Mouse (Mus musculus) forebrain, postnatal 0 days (tissue): ENCODE measurements around the gene Eno1. TPM values are rescaled to one million over a fixed set of nuclear protein-coding genes. Genes with fewer than 3 reads are reported as not detected.

Source experiments
- ATAC-seq: fragments of 200-750 bp; cut with Nextera tagmentation; 2 replicates; pipeline ENCODE4 v1.8.0; 2017; ENCODE audit warnings: mild to moderate bottlenecking, moderate library complexity
- DNase-seq: peaks from one replicate; pipeline ENCODE4 v3.0.0-alpha.2; 2015
- H3K27ac ChIP-seq: fragments of 300-500 bp; sonication (generic); 2 replicates; pipeline ENCODE4 v1.5.1; 2014; ENCODE audit warnings: low read depth, mild to moderate bottlenecking, antibody characterized with exemption, low read length, moderate library complexity, mixed read lengths
- H3K27me3 ChIP-seq: fragments of 300-500 bp; sonication (generic); 2 replicates; pipeline ENCODE4 v1.6.1; 2014; ENCODE audit warnings: mild to moderate bottlenecking, low read length, mixed read lengths; ENCODE audit not compliant: insufficient read depth
- H3K36me3 ChIP-seq: fragments of 300-500 bp; sonication (generic); 2 replicates; pipeline ENCODE4 v1.6.1; 2014; ENCODE audit warnings: mild to moderate bottlenecking, moderate library complexity; ENCODE audit not compliant: insufficient read depth
- H3K4me1 ChIP-seq: fragments of 300-500 bp; sonication (generic); 2 replicates; pipeline ENCODE4 v1.6.1; 2014; ENCODE audit warnings: antibody characterized with exemption; ENCODE audit not compliant: insufficient read depth
- H3K4me2 ChIP-seq: fragments of 300-500 bp; sonication (generic); 2 replicates; pipeline ENCODE4 v1.6.1; 2014; ENCODE audit warnings: low read depth, mild to moderate bottlenecking, moderate library complexity
- H3K4me3 ChIP-seq: fragments of 300-500 bp; sonication (generic); 2 replicates; pipeline ENCODE4 v1.5.1; 2014; ENCODE audit warnings: low read depth, low read length, mixed read lengths
- H3K9ac ChIP-seq: fragments of 300-500 bp; sonication (generic); 2 replicates; pipeline ENCODE4 v1.6.1; 2014; ENCODE audit warnings: mild to moderate bottlenecking
- H3K9me3 ChIP-seq: fragments of 300-500 bp; sonication (generic); 2 replicates; pipeline ENCODE4 v1.6.1; 2016; ENCODE audit warnings: low read length
- CTCF ChIP-seq: sonication (generic); IDR thresholded peaks from 2 replicates; pipeline ENCODE4 v1.5.1; 2016; ENCODE audit warnings: antibody characterized with exemption, control low read depth, low read depth
- WGBS: fragments of 180-500 bp; shearing (Covaris S2); extraction: QIAGEN DNeasy Blood & Tissue Kit; methylation state at CpG from one replicate; pipeline ENCODE4 v1.1.7; 2014; 5-methylcytosine and 5-hydroxymethylcytosine counted together
- polyA plus RNA-seq: library from polyadenylated mRNA; unstranded; fragments of >200 nt; fragmentation: Nextera tagmentation; extraction: Ambion mirVana; gene quantifications from 2 replicates; pipeline ENCODE4 v1.2.1, GENCODE M21; 2015
- total RNA-seq: library from RNA; depleted of rRNA; stranded (reverse); fragments of >200 nt; gene quantifications from 2 replicates; pipeline ENCODE4 v1.2.3, GENCODE M21; 2014; rRNA removed

Eno1 gene
- total and polyA plus RNA-seq, 2 experiments from 2014 or later, result 328 to 963 TPM

DNA sequence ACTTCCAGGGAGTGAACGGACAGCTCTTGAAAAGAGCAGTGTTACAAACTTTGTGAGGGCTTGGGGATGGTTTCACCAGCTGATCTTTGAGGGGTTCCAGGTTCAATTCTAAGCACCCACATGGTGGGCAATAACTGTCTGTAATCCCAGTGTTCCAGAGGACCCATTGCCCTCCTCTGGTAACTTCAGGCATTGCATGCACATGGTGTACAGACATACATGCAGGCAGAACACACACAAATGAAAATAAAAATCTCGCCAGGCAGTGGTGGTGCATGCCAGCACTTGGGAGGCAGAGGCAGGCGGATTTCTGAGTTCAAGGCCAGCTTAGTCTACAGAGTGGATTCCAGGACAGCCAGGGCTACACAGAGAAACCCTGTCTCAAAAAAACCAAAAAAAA is 55.4 kb downstream of the Eno1 start:
- H3K9me3 ChIP-seq, result no peaks in the 10 kb centered on the region
- no peaks in the 10 kb centered on the region for H3K27me3 ChIP-seq
- ATAC-seq (no peak), DNase-seq (no peak)
- 93% methylated on average over 3 of the region's 3 CpGs for WGBS
- no peak overlapping the region for H3K4me2 ChIP-seq
- H3K4me3 ChIP-seq, result no peak overlapping the region
- TF ChIP-seq CTCF, result peak; percentile 40
- H3K36me3 ChIP-seq, result no peaks in the 10 kb centered on the region
- H3K4me1 ChIP-seq, result 0 out of 2 replicates have a peak, but pooled peaks cover 4% of the 10 kb centered on the region
- H3K9ac ChIP-seq, result no peak overlapping the region
- H3K27ac ChIP-seq, result no peak overlapping the region

DNA sequence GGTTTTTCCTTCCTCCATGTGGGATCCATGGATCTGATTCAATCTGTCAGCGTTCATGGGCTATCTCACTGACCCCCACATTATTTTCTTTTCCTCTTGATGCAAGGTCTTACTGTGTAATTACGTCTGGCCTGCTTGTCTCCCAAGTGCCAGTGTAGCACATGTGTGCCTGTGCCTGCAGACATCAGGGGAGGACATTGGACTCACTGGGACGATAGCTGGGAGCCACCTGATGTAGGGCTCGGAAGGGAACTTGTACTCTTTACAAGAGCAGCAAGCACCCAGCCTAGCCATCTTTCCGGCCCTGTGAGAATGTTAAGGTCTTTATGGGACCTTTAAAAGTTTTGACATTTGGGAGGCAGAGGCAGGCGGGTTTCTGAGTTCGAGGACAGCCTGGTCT is 58.3 kb downstream of the Eno1 start:
- no peak overlapping the region for H3K4me3 ChIP-seq
- DNase-seq (no peak), ATAC-seq (no peak)
- H3K36me3 ChIP-seq, result no peaks in the 10 kb centered on the region
- no peak for TF ChIP-seq CTCF
- WGBS, result 97% methylated on average over 7 of the region's 7 CpGs
- H3K4me2 ChIP-seq, result no peak overlapping the region
- H3K27ac ChIP-seq, result no peak overlapping the region
- H3K9ac ChIP-seq, result no peak overlapping the region
- H3K4me1 ChIP-seq, result no peaks in the 10 kb centered on the region
- no peaks in the 10 kb centered on the region for H3K9me3 ChIP-seq
- H3K27me3 ChIP-seq, result no peaks in the 10 kb centered on the region

DNA sequence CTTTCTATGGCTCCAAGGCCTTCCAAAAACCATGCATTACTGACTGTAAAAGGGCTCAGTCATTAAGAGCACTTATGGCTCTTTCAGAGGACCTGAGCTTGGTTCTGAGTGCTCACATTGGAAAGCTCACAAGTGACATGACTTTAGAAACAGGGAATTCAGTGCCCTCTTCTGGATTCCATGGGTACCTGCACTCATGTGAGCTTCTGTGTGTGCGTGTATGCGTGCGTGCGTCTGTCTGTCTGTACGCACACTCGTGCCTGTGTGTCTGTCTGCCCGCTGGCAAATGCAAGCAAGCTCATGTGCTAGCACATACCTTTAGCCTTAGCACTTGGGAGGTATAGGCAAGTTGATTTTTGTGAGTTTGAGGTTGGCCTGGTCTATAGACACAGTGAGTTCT is 59.4 kb downstream of the Eno1 start:
- H3K27ac ChIP-seq, result no peak overlapping the region
- DNase-seq, result no peak
- no peak overlapping the region for H3K4me3 ChIP-seq
- WGBS, result 95% methylated on average over 7 of the region's 7 CpGs
- no peak for ATAC-seq
- H3K36me3 ChIP-seq, result no peaks in the 10 kb centered on the region
- H3K9me3 ChIP-seq, result no peaks in the 10 kb centered on the region
- H3K4me1 ChIP-seq, result no peaks in the 10 kb centered on the region
- no peaks in the 10 kb centered on the region for H3K27me3 ChIP-seq
- H3K4me2 ChIP-seq, result no peak overlapping the region
- no peak overlapping the region for H3K9ac ChIP-seq
- no peak for TF ChIP-seq CTCF

Other genes with a start within 250 kb of the Eno1 start
- 6.5 and 8.4 TPM in 2 replicates for gene H6pd, start 227.7 kb upstream of the Eno1 start, total RNA-seq
- gene H6pd, start 227.7 kb upstream of the Eno1 start, polyA plus RNA-seq, result 1.7 and 3.1 TPM in 2 replicates
- 1.3 and 1.8 TPM in 2 replicates for gene Gpr157, start 149.4 kb upstream of the Eno1 start, total RNA-seq
- 0.31 TPM in 2 replicates for gene Gpr157, start 149.4 kb upstream of the Eno1 start, polyA plus RNA-seq
- 1.8 and 3.4 TPM in 2 replicates for gene Slc2a5, start 117.4 kb upstream of the Eno1 start, total RNA-seq
- gene Slc2a5, start 117.4 kb upstream of the Eno1 start, polyA plus RNA-seq, result 1.4 and 3.2 TPM in 2 replicates
- not detected in 2 replicates for gene Slc2a7, start 87.7 kb upstream of the Eno1 start, total RNA-seq
- not detected in 2 replicates for gene Slc2a7, start 87.7 kb upstream of the Eno1 start, polyA plus RNA-seq
- gene Car6, start 35.4 kb upstream of the Eno1 start, total RNA-seq, result not detected in 2 replicates
- not detected in 2 replicates for gene Car6, start 35.4 kb upstream of the Eno1 start, polyA plus RNA-seq
- gene Rere, start 44.9 kb downstream of the Eno1 start, total RNA-seq, result 30.5 and 31.3 TPM in 2 replicates
- 14.8 and 18.9 TPM in 2 replicates for gene Rere, start 44.9 kb downstream of the Eno1 start, polyA plus RNA-seq